Mouse (Mus musculus): ENCODE results near the gene Itih2. TPM values are rescaled to one million over a fixed set of nuclear protein-coding genes. Genes with fewer than 3 reads are reported as not detected.

The Itih2 gene
- 0.11 and 0.94 TPM in 2 replicates for polyA plus RNA-seq (2015; fragmentation: Nextera tagmentation; extraction: Ambion mirVana)

DNA sequence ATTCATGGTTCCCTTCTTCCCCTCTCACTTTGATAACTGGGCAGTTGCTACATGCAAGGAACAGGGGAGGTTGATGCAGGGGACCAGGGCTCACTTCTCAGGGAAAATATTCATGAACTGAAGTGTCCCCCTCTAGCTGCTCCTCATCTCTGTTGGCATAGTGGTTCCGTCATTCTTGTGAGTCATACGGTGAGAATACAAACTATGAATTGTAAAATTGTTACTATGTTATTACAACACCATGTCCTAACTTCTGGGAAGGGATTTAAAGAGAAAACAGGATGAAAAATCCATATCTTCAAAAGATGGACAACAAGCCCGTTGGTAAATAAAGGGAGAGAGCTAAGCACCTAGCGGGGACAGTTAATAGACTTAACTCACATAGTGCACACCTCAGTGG, at the start of gene Itih2:
Gene Itih2, minus strand, starts transcription at position 101 of the 400 bp plus-strand sequence.
- Histone ChIP-seq H3K27ac (no peak within 1 kb of the TSS), H3K4me3 (no peak within 1 kb of the TSS), H3K4me1 (no peaks in the 10 kb centered on the region), H3K27me3 (no peaks in the 10 kb centered on the region), H3K4me2 (replicated peaks) (no peak within 1 kb of the TSS), H3K36me3 (no peaks in the 10 kb centered on the region), H3K9ac (no peak within 1 kb of the TSS), H3K9me3 (no peaks in the 10 kb centered on the region)
- no peak for ATAC-seq (ENCODE audit: low FRiP score, low read depth)
- WGBS, result 93% methylated on average over 4 of the region's 4 CpGs

GRCm38 (mm10) chr2:10169991-10170390, 38.8 kb upstream of the Itih2 start:
- H3K27ac ChIP-seq, result no peak overlapping the region
- H3K4me3 ChIP-seq, result no peak overlapping the region
- 84% methylated on average over 16 of the region's 16 CpGs for WGBS
- H3K9me3 ChIP-seq, result no peaks in the 10 kb centered on the region
- peaks cover 13% of the 10 kb centered on the region for H3K4me1 ChIP-seq
- no peak overlapping the region for H3K9ac ChIP-seq
- no peak overlapping the region for H3K4me2 ChIP-seq (replicated peaks)
- no peaks in the 10 kb centered on the region for H3K36me3 ChIP-seq
- ATAC-seq (ENCODE audit: low FRiP score, low read depth), result no peak
- H3K27me3 ChIP-seq, result no peaks in the 10 kb centered on the region

DNA sequence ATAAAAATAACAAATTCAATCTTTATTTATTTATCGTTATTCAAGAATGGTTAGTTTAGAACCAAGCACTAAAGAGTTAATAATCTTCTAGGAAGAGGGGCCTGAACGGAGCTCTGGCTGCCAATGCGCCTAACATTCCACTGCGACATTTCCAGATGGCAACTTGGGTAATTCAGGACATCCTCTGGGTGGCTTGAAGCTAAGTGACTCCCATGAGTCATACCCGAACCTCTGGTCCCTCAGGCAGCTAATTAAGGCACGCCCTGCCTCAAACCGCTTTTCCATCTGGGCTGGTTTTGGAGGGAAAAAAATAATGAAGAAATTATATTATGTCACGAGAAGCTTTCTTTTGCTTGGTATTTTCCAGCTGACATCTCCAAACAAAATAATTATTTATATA, 36.8 kb upstream of the Itih2 start:
- Histone ChIP-seq H3K4me3 (no peak overlapping the region), H3K36me3 (no peaks in the 10 kb centered on the region), H3K9me3 (no peaks in the 10 kb centered on the region), H3K9ac (no peak overlapping the region), H3K4me1 (peaks cover 13% of the 10 kb centered on the region), H3K27me3 (no peaks in the 10 kb centered on the region), H3K27ac (no peak overlapping the region), H3K4me2 (replicated peaks) (no peak overlapping the region)
- 32% methylated on average over 8 of the region's 8 CpGs for WGBS
- no peak for ATAC-seq (ENCODE audit: low FRiP score, low read depth)

DNA sequence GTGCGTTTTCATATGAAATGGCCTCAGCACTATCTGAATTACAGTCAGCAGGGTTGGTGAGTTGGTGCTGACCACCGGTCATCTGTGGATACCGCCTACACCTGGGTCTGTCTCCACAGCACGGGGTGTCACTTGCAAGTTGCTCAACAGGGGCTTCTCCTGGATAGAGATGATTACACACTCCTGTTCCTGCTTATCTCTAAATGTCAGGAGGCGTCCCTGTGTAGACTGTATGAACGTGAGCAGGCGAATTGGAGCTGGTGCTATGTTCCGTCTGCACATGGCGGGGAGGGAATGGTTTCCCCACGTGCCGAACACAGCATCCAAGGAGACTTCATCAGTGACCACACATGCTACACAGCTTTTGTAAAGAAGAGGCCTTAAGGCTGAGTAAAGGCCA, 36.1 kb upstream of the Itih2 start:
- Histone ChIP-seq H3K36me3 (no peaks in the 10 kb centered on the region), H3K4me1 (peaks cover 13% of the 10 kb centered on the region), H3K9ac (no peak overlapping the region), H3K27me3 (no peaks in the 10 kb centered on the region), H3K27ac (no peak overlapping the region), H3K4me2 (replicated peaks) (no peak overlapping the region), H3K4me3 (no peak overlapping the region), H3K9me3 (no peaks in the 10 kb centered on the region)
- no peak for ATAC-seq (ENCODE audit: low FRiP score, low read depth)
- 84% methylated on average over 11 of the region's 11 CpGs for WGBS

GRCm38 (mm10) chr2:10166635-10167034, 35.4 kb upstream of the Itih2 start:
- Histone ChIP-seq H3K4me3 (no peak overlapping the region), H3K36me3 (no peaks in the 10 kb centered on the region), H3K4me1 (peaks cover 13% of the 10 kb centered on the region), H3K9me3 (no peaks in the 10 kb centered on the region), H3K4me2 (replicated peaks) (no peak overlapping the region), H3K9ac (no peak overlapping the region), H3K27me3 (no peaks in the 10 kb centered on the region), H3K27ac (no peak overlapping the region)
- WGBS, result 18% methylated on average over 6 of the region's 6 CpGs
- ATAC-seq (ENCODE audit: low FRiP score, low read depth), result 0 out of 2 replicates have a peak, but pooled peaks have one; percentile 35

DNA sequence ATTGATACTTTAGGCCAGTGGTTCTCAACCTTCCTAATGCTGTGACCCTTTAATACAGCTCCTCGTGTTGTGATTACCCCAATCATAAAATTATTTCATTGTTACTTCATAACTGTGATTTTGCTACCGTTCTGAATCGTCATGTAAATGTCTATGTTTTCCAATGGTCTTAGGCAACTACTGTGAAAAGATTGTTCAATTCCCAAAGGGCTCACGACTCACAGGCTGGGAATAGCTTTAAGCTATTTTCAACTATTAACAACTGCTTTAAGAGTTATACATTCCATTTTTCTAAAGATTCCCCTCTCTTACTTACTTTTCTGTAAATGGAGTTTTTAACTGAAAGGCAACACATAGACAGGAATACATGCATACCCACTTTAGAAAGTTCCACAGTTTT, 30.8 kb upstream of the Itih2 start:
- ATAC-seq (ENCODE audit: low FRiP score, low read depth), result no peak
- 78% methylated on average over 4 of the region's 4 CpGs for WGBS

DNA sequence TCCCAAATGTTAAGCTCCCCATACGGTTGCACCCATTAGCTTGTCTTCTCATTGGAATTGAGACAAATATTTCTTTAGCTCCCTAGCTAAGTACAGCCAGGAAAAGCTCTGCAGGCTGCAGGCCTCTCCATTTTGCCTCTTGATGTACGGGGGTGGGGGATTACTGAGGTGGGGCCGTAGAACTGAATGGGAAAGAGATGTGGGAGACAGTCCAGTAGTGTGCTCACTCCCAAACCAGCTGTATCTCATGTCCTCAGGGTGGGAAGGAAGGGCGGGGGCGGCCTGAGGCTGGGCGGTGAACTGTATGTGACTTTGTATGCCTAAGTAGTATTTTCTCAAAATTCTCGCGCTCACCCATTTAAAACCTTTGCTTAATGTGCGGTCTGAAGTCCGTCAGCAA, 26.0 kb upstream of the Itih2 start:
- H3K9ac ChIP-seq, result no peak overlapping the region
- H3K4me1 ChIP-seq, result peaks cover 6% of the 10 kb centered on the region
- ATAC-seq (ENCODE audit: low FRiP score, low read depth), result no peak
- no peak overlapping the region for H3K4me2 ChIP-seq (replicated peaks)
- no peaks in the 10 kb centered on the region for H3K27me3 ChIP-seq
- H3K27ac ChIP-seq, result no peak overlapping the region
- H3K36me3 ChIP-seq, result no peaks in the 10 kb centered on the region
- 80% methylated on average over 10 of the region's 10 CpGs for WGBS
- H3K9me3 ChIP-seq, result no peaks in the 10 kb centered on the region
- H3K4me3 ChIP-seq, result no peak overlapping the region

More for the DNA sequence above, 30.8 kb upstream of the Itih2 start:
- H3K36me3 ChIP-seq, result no peaks in the 10 kb centered on the region
- H3K4me3 ChIP-seq, result no peak overlapping the region
- H3K27me3 ChIP-seq, result no peaks in the 10 kb centered on the region
- H3K9me3 ChIP-seq, result no peaks in the 10 kb centered on the region
- H3K4me1 ChIP-seq, result peaks cover 7% of the 10 kb centered on the region
- no peak overlapping the region for H3K4me2 ChIP-seq (replicated peaks)
- H3K9ac ChIP-seq, result no peak overlapping the region
- no peak overlapping the region for H3K27ac ChIP-seq

DNA sequence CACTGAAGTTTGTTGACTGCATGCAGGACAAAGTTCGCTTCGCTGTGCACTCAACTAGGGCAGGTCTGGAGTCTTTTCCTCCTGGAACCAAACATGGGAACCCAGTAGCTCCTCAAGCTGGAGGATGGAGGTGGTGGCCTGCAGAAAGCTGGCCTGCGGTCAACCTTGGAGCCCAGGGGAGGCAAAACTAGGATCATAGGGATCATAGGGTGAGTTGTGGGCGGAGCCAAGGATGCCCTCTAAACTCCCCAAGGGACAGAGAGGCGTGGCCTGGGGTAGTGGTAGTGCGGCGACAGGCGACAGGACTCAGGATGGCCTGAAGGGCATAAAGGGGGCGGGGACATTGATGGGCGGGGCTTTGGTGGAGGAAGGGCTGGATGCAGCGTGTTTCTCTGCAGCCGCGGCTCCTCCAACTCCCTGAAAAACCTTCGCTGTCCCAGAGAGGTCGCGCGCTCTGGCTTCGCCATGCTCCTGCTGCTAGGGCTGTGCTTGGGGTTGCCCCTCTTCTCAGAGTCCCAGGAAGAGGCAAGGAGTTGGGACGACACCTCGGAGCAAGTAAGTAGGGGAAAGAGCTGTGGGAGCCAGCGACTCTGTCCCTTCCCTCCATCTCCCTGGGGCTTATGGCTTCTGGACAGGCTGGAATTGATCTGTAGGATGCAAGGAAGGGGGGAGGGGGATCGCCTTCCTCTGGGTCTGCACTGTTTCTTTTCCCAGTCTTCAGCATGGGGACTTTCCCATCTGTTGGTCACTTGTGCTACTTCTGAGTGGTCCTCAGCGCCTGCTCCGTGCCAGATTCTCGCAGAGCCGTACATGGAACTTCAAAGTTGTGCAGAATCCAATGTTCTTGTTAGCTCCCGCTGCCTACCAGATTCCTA, 22.2 kb upstream of the Itih2 start, which contains the start of gene Itih5:
Gene Itih5, plus strand, starts transcription at position 371 of the 875 bp plus-strand sequence.
- no peaks in the 10 kb centered on the region for H3K27me3 ChIP-seq
- WGBS, result 7% methylated on average over 27 of the region's 27 CpGs
- H3K4me2 ChIP-seq (replicated peaks), result peak within 1 kb of the TSS; percentile 93
- H3K4me1 ChIP-seq, result peaks cover 6% of the 10 kb centered on the region
- peak within 1 kb of the TSS; percentile 63 for H3K9ac ChIP-seq
- no peaks in the 10 kb centered on the region for H3K9me3 ChIP-seq
- H3K4me3 ChIP-seq, result peak within 1 kb of the TSS; percentile 51
- peak; percentile 78 for ATAC-seq (ENCODE audit: low FRiP score, low read depth)
- H3K36me3 ChIP-seq, result no peaks in the 10 kb centered on the region
- no peak within 1 kb of the TSS for H3K27ac ChIP-seq

GRCm38 (mm10) chr2:10152590-10152989, 21.4 kb upstream of the Itih2 start:
- Histone ChIP-seq H3K4me2 (replicated peaks) (no peak overlapping the region), H3K27me3 (no peaks in the 10 kb centered on the region), H3K4me3 (no peak overlapping the region), H3K9ac (no peak overlapping the region), H3K36me3 (no peaks in the 10 kb centered on the region), H3K4me1 (peaks cover 7% of the 10 kb centered on the region), H3K9me3 (no peaks in the 10 kb centered on the region), H3K27ac (no peak overlapping the region)
- WGBS, result 72% methylated on average over 5 of the region's 5 CpGs
- ATAC-seq (ENCODE audit: low FRiP score, low read depth), result no peak

DNA sequence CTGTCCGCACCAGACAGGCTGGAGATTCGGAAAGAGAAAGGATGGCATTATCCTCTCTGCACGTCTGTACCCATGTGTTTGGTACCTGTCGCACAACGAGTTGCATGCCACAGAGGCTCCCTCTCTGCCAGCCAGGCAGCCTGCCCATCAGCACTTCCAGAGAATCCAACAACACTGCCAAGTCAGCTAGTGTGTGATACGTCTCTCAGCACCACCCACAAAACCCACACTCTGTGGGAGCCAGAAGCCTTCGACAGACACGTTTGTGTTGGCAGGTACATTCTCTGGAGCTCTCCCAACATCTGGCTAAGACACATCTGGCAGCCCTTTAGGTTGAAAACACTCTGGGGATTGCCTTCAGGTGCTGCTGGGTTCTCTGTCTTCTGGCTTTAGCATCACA, 16.0 kb upstream of the Itih2 start:
- Histone ChIP-seq H3K9ac (no peak overlapping the region), H3K27me3 (no peaks in the 10 kb centered on the region), H3K36me3 (no peaks in the 10 kb centered on the region), H3K4me1 (peaks cover 16% of the 10 kb centered on the region), H3K27ac (no peak overlapping the region), H3K4me2 (replicated peaks) (no peak overlapping the region), H3K4me3 (no peak overlapping the region), H3K9me3 (no peaks in the 10 kb centered on the region)
- ATAC-seq (ENCODE audit: low FRiP score, low read depth), result peak; percentile 17; the same call in 1 of the 2 replicates
- 59% methylated on average over 8 of the region's 8 CpGs for WGBS

DNA sequence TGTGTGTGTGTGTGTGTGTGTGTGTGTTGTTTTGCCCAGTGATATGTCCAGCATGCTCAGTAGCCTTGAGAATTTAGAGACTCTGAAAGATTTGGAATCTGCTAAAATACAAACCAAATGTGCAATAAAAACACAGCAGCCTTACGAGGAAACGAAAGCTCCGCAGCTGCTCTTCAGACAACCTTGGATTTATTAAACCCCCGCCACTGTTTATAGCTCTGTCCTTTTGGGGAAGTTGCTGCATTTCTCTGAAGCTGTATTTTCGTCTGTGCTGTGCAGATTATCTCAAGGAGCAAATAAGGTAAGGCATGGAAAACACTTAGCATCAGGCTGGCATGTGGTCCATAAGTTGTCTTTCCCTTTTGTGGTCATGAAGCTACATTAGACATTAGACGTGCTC, 14.3 kb upstream of the Itih2 start:
- 0 out of 2 replicates have a peak overlapping the region, but pooled peaks have one; percentile 23 for H3K4me2 ChIP-seq (replicated peaks)
- WGBS, result 13% methylated on average over 6 of the region's 6 CpGs
- ATAC-seq (ENCODE audit: low FRiP score, low read depth), result peak; percentile 33; the same call in 1 of the 2 replicates

DNA sequence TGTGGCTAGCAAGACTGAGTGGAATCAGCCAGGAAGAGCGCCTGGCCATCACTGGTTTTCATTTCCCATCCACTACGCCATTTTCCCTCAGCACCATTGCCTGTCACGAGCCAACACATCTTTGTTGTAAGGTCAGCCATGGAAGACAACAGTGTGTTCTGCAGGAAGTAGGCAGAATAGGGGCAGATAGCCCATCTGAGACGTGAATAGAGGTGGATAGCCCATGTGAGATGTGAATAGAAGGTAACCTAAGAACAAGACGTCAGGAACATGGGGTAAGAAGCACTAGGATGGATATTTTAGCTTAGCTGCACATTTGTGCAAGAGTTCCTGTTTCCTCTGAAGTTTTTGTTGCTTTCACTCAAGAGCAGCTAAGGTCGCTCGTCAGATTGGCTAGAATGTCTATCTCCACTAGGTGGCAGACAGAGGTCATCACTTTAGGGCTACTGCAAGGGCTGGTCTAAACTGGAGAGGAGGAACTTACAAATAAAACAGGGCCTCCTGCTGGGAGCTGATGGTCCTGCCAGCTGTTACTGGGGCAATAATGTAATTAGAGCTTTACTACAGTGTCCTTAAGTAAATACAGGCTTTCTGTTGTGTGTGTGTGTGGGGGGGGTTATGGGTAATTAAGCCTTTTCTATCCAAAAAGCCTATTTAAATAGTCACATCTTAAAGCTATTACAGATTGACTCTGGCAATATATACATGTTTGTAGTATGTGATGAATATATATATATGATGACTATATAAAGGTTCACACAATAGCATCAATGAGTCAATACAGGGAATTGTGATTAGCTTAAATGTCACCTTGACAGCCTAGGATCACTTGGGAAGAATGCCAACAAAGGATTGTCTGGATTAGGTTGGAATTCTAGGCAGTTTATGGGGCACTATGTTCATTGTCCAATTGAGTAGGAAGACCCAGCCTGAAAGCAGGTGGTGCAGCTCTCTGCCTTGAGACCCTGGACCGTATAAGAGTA, 11.6 kb upstream of the Itih2 start:
- Histone ChIP-seq H3K9ac (no peak overlapping the region), H3K4me2 (replicated peaks) (no peak overlapping the region), H3K27me3 (peaks cover 8% of the 10 kb centered on the region; the same call in 1 of the 2 replicates), H3K4me3 (no peak overlapping the region), H3K4me1 (peaks cover 16% of the 10 kb centered on the region), H3K27ac (no peak overlapping the region), H3K9me3 (no peaks in the 10 kb centered on the region), H3K36me3 (no peaks in the 10 kb centered on the region)
- peak; percentile 79 for ATAC-seq (ENCODE audit: low FRiP score, low read depth)
- 30% methylated on average over 8 of the region's 8 CpGs for WGBS

More for the DNA sequence above, 14.3 kb upstream of the Itih2 start:
- H3K9ac ChIP-seq, result no peak overlapping the region
- no peak overlapping the region for H3K27ac ChIP-seq
- no peaks in the 10 kb centered on the region for H3K9me3 ChIP-seq
- no peaks in the 10 kb centered on the region for H3K36me3 ChIP-seq
- no peak overlapping the region for H3K4me3 ChIP-seq
- H3K4me1 ChIP-seq, result peaks cover 16% of the 10 kb centered on the region
- peaks cover 8% of the 10 kb centered on the region; the same call in 1 of the 2 replicates for H3K27me3 ChIP-seq
